Mouse (Mus musculus) neutrophil, adult 5-6 weeks (primary cell): ENCODE measurements around the gene Rab11fip5. TPM values are rescaled to one million over a fixed set of nuclear protein-coding genes. Genes with fewer than 3 reads are reported as not detected.

Experiments
- ATAC-seq: fragments of 151-379, 151-347 bp; 2 replicates; pipeline ENCODE4 v1.8.0; 2017; ENCODE audit warnings: mild to moderate bottlenecking, moderate TSS enrichment; ENCODE audit not compliant: insufficient number of reproducible peaks, poor library complexity, low FRiP score, severe bottlenecking; ENCODE audit errors: extremely low read depth
- total RNA-seq: library from RNA; stranded (forward); fragments of 200-1000 nt; gene quantifications from 2 replicates; pipeline ENCODE4 v1.2.3, GENCODE M21; 2017

Gene Rab11fip5
- total RNA-seq, 1 experiment from 2014 or later = 10.8 TPM

- ATAC-seq = no peak
These were observed 42.7 kb downstream of the Rab11fip5 start for GRCm38 (mm10) chr6:85331736-85332135.

GRCm38 (mm10) chr6:85331221-85331735 lies 43.2 kb downstream of the Rab11fip5 start:
- ATAC-seq = no peak

- ATAC-seq = no peak
These were observed 44.7 kb downstream of the Rab11fip5 start for GRCm38 (mm10) chr6:85329666-85330185.

GRCm38 (mm10) chr6:85326564-85326963 lies 47.9 kb downstream of the Rab11fip5 start:
- ATAC-seq = no peak

- no peak for ATAC-seq
These were observed 49.3 kb downstream of the Rab11fip5 start for GRCm38 (mm10) chr6:85325109-85325508.

GRCm38 (mm10) chr6:85320445-85320866 lies 54.0 kb downstream of the Rab11fip5 start:
- ATAC-seq = no peak

GRCm38 (mm10) chr6:85316211-85316610 lies 58.2 kb downstream of the Rab11fip5 start:
- no peak for ATAC-seq

GRCm38 (mm10) chr6:85314064-85314798 lies 60.2 kb downstream of the Rab11fip5 start:
- no peak for ATAC-seq

GRCm38 (mm10) chr6:85307894-85308293 lies 66.5 kb downstream of the Rab11fip5 start:
- no peak for ATAC-seq

- ATAC-seq = no peak
These were observed 68.1 kb downstream of the Rab11fip5 start for GRCm38 (mm10) chr6:85306375-85306774.

GRCm38 (mm10) chr6:85305826-85306225 lies 68.6 kb downstream of the Rab11fip5 start:
- no peak for ATAC-seq

- ATAC-seq = no peak
These were observed 69.5 kb downstream of the Rab11fip5 start for GRCm38 (mm10) chr6:85304966-85305365.

- ATAC-seq = no peak
These were observed 71.9 kb downstream of the Rab11fip5 start for GRCm38 (mm10) chr6:85302326-85303055.

- peak; percentile 82 for ATAC-seq
These were observed 78.9 kb downstream of the Rab11fip5 start for GRCm38 (mm10) chr6:85295384-85296167.

- ATAC-seq = no peak
These were observed 80.4 kb downstream of the Rab11fip5 start for GRCm38 (mm10) chr6:85294004-85294379.

GRCm38 (mm10) chr6:85293255-85294003 lies 81.0 kb downstream of the Rab11fip5 start:
- ATAC-seq = peak; percentile 81

GRCm38 (mm10) chr6:85290869-85291824 lies 83.3 kb downstream of the Rab11fip5 start:
- no peak for ATAC-seq
